Mouse (Mus musculus) MEL (cell line): ENCODE measurements around the gene Nuf2. TPM values are rescaled to one million over a fixed set of nuclear protein-coding genes. Genes with fewer than 3 reads are reported as not detected.

Experiments
- DNase-seq: peaks from one replicate; pipeline ENCODE4 v3.0.0; 2011; ENCODE audit warnings: low read depth, low spot score
- H3K27ac ChIP-seq: 2 replicates; pipeline ENCODE4 v1.5.1; 2012; ENCODE audit warnings: low read depth, mild to moderate bottlenecking, control low read depth, low read length, moderate library complexity; ENCODE audit not compliant: control insufficient read depth
- H3K27me3 ChIP-seq, 2 experiments: fragments of 150-350 bp in 1 of 2; sonication (generic) in 1 of 2; 2 replicates each; pipeline ENCODE4 v1.6.1; 2012; ENCODE audit warnings: low read length in 2 of 2, mild to moderate bottlenecking in 2 of 2, improper control_type of control experiment in 1 of 2, moderate library complexity in 1 of 2; ENCODE audit not compliant: insufficient read depth in 2 of 2, control insufficient read depth in 1 of 2
- H3K36me3 ChIP-seq, 2 experiments: 2 replicates each; pipeline ENCODE4 v1.6.1; 2012 to 2014; ENCODE audit warnings: low read length in 2 of 2, improper control_type of control experiment in 1 of 2, inconsistent platforms in 1 of 2, mild to moderate bottlenecking in 1 of 2; ENCODE audit not compliant: insufficient read depth in 2 of 2, control insufficient read depth in 1 of 2
- H3K4me1 ChIP-seq, 2 experiments: fragments of 150-350 bp in 1 of 2; sonication (generic) in 1 of 2; 2 replicates each; pipeline ENCODE4 v1.6.1; 2012; ENCODE audit warnings: low read length in 2 of 2, improper control_type of control experiment in 1 of 2, mild to moderate bottlenecking in 1 of 2; ENCODE audit not compliant: insufficient read depth in 2 of 2, control insufficient read depth in 1 of 2
- H3K4me3 ChIP-seq, 2 experiments: fragments of 150-350 bp in 1 of 2; sonication (generic) in 1 of 2; 2 replicates each; pipeline ENCODE4 v1.5.1; 2012; ENCODE audit warnings: low read depth in 2 of 2, low read length in 2 of 2, mild to moderate bottlenecking in 2 of 2, moderate library complexity in 2 of 2, control low read depth in 1 of 2, improper control_type of control experiment in 1 of 2; ENCODE audit not compliant: control insufficient read depth in 1 of 2, insufficient read depth in 1 of 2
- H3K79me2 ChIP-seq: 2 replicates; pipeline ENCODE4 v1.6.1; 2012; ENCODE audit warnings: mild to moderate bottlenecking, low read length, moderate library complexity; ENCODE audit not compliant: control insufficient read depth, poor library complexity, insufficient read depth
- H3K9ac ChIP-seq: 2 replicates; pipeline ENCODE4 v1.6.1; 2012; ENCODE audit warnings: low read depth, mild to moderate bottlenecking, control low read depth, low read length, moderate library complexity; ENCODE audit not compliant: control insufficient read depth, poor library complexity, severe bottlenecking
- H3K9me3 ChIP-seq: fragments of 150-350 bp; sonication (generic); replicated peaks from 2 replicates; pipeline ENCODE4 v1.6.1; 2012; ENCODE audit warnings: mild to moderate bottlenecking, low read length, improper control_type of control experiment, moderate library complexity; ENCODE audit not compliant: insufficient read depth
- BHLHE40 ChIP-seq: IDR thresholded peaks from 2 replicates; pipeline ENCODE4 v1.6.1; 2012; ENCODE audit warnings: low read depth, mild to moderate bottlenecking, inconsistent platforms, low read length, improper control_type of control experiment, borderline replicate concordance
- CTCF ChIP-seq, 3 experiments: IDR thresholded peaks in 2 of 3; conservative IDR thresholded peaks in 1 of 3; 2 replicates each; pipeline ENCODE4 v1.5.1; 2011 to 2012; ENCODE audit warnings: low read length in 3 of 3, low read depth in 2 of 3, mild to moderate bottlenecking in 2 of 3, improper control_type of control experiment in 1 of 3, inconsistent platforms in 1 of 3, mixed read lengths in 1 of 3, moderate library complexity in 1 of 3; ENCODE audit not compliant: control insufficient read depth in 1 of 3, insufficient read depth in 1 of 3, poor library complexity in 1 of 3, severe bottlenecking in 1 of 3
- ELF1 ChIP-seq: IDR thresholded peaks from 2 replicates; pipeline ENCODE4 v1.6.1; 2014; ENCODE audit warnings: low read depth, mild to moderate bottlenecking, inconsistent platforms, low read length, improper control_type of control experiment, moderate library complexity
- ETS1 ChIP-seq: IDR thresholded peaks from 2 replicates; pipeline ENCODE4 v1.6.1; 2012; ENCODE audit warnings: low read depth, mild to moderate bottlenecking, inconsistent platforms, low read length, improper control_type of control experiment, moderate library complexity
- GATA1 ChIP-seq: IDR thresholded peaks from 2 replicates; pipeline ENCODE4 v1.6.1; 2011; ENCODE audit warnings: low read depth, low read length, improper control_type of control experiment
- HCFC1 ChIP-seq: IDR thresholded peaks from 2 replicates; pipeline ENCODE4 v1.6.1; 2012; ENCODE audit warnings: low read depth, mild to moderate bottlenecking, inconsistent platforms, low read length, improper control_type of control experiment, moderate library complexity
- MAX ChIP-seq: IDR thresholded peaks from 2 replicates; pipeline ENCODE4 v1.6.1; 2011; ENCODE audit warnings: low read length, improper control_type of control experiment
- MXI1 ChIP-seq: IDR thresholded peaks from 2 replicates; pipeline ENCODE4 v1.6.1; 2011; ENCODE audit warnings: mild to moderate bottlenecking, low read depth, low read length, improper control_type of control experiment
- MYC ChIP-seq: IDR thresholded peaks from 2 replicates; pipeline ENCODE4 v1.6.1; 2011; ENCODE audit warnings: low read depth, mild to moderate bottlenecking, low read length, improper control_type of control experiment, moderate library complexity
- POLR2AphosphoS2 ChIP-seq: IDR thresholded peaks from 2 replicates; pipeline ENCODE4 v1.6.1; 2011; ENCODE audit warnings: low read length, improper control_type of control experiment
- RAD21 ChIP-seq: IDR thresholded peaks from 2 replicates; pipeline ENCODE4 v1.6.1; 2011; ENCODE audit warnings: mild to moderate bottlenecking, low read depth, low read length, improper control_type of control experiment
- RCOR1 ChIP-seq: IDR thresholded peaks from 2 replicates; pipeline ENCODE4 v1.6.1; 2012; ENCODE audit warnings: low read depth, mild to moderate bottlenecking, inconsistent platforms, low read length, improper control_type of control experiment
- SMC3 ChIP-seq: IDR thresholded peaks from 2 replicates; pipeline ENCODE4 v1.6.1; 2011; ENCODE audit warnings: low read depth, low read length, improper control_type of control experiment
- TAL1 ChIP-seq: IDR thresholded peaks from 2 replicates; pipeline ENCODE4 v1.6.1; 2012; ENCODE audit warnings: mild to moderate bottlenecking, inconsistent platforms, low read length, moderate library complexity, mixed read lengths
- UBTF ChIP-seq: IDR thresholded peaks from 2 replicates; pipeline ENCODE4 v1.6.1; 2012; ENCODE audit warnings: low read depth, mild to moderate bottlenecking, inconsistent platforms, low read length, improper control_type of control experiment, moderate library complexity, borderline replicate concordance; ENCODE audit not compliant: insufficient read depth
- USF2 ChIP-seq, 2 experiments: IDR thresholded peaks; 2 replicates each; pipeline ENCODE4 v1.6.1; 2011 to 2012; ENCODE audit warnings: improper control_type of control experiment in 2 of 2, low read length in 2 of 2, borderline replicate concordance in 1 of 2, inconsistent platforms in 1 of 2, low read depth in 1 of 2, mild to moderate bottlenecking in 1 of 2; ENCODE audit not compliant: insufficient read depth in 1 of 2
- ZC3H11A ChIP-seq: IDR thresholded peaks from 2 replicates; pipeline ENCODE4 v1.6.1; 2012; ENCODE audit warnings: low read depth, mild to moderate bottlenecking, inconsistent platforms, low read length, improper control_type of control experiment
- polyA plus RNA-seq, 2 experiments: library from polyadenylated mRNA; stranded (reverse) in 1 of 2; unstranded in 1 of 2; fragments of >175 nt in 1 of 2; fragments of >200 nt in 1 of 2; gene quantifications; 2 replicates each; pipeline versions ENCODE4 v1.2.1 to v1.2.4; 2012; ENCODE audit warnings: low replicate concordance in 2 of 2, low read depth in 1 of 2; ENCODE audit not compliant: insufficient read length in 2 of 2, insufficient read depth in 1 of 2, missing spikeins in 1 of 2
- total RNA-seq: library from RNA; depleted of rRNA; stranded (reverse); fragments of 300-350 nt; gene quantifications from 2 replicates; pipeline ENCODE4 v1.2.3, GENCODE M21; 2012

The Nuf2 gene
- total and polyA plus RNA-seq, 3 experiments: 34.7 to 99.2 (median 44.4) TPM

DNA sequence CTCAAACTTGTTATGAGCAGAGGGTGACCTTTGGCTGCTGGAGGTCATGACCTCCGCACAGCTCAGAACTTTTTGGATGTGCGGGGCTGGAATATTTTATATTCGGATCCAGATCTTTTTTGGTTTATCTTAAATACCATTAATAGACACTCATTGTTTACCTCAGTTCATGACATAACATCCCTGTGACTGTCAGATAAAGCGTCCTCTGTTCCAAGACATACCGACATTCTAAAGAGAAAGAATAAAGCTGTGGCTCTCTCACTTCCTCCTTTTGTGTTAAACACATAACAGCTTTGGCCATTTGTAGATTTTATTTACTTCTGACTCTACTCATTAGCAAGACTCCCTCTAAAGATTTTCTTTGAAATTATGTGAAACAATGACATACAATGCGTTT, 9.2 kb upstream of the Nuf2 start:
- DNase-seq: no peak
- Histone ChIP-seq H3K9ac (no peak overlapping the region), H3K27ac (no peak overlapping the region)

DNA sequence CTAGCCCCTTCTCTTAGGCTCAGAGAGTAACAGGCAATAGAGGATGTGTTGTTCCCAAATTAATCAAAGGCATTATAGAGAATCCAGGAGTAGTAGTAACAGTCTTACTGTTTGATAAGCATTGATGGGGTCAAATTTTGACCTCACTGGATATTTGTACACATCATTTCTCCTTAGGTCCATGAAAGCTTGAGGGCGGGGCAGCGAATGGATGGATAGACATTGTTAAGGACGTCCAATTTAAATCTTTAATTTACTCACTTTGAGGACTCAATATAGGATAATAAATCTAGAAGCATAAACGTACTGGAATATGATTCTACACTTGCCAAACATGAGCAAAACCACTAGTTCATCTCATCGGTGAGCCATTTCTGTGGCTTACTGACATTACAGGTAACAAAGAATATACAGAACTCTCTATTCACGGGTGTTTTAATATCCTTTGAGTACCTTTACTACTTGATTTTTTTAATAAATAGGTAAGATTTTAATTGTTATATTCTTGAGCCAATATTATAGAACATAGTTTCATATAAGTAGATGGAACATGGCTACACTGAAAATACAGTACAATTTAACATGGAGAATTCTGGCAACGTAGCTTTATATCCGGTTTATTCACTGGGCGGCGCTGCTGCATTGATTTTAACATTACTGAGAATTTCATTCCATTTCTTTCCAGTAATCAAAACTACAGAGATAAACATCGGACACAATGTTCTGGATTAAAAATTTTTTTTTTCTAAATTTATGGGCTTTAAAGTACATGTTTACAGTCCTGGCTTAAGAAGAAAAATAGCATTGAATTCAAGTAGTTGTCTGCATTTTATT, 655 bp upstream of the Nuf2 start:
- Histone ChIP-seq H3K27ac (peak overlapping the region; percentile 62), H3K79me2 (peaks cover 13% of the 10 kb centered on the region), H3K27me3 (no peaks in the 10 kb centered on the region), H3K9ac (peak overlapping the region; percentile 67), H3K4me1 (no peaks in the 10 kb centered on the region), H3K9me3 (no peaks in the 10 kb centered on the region), H3K4me3 (peak overlapping the region; percentile 51 to 66), H3K36me3 (peaks cover 0 to 4% of the 10 kb centered on the region in 2 experiments)
- TF ChIP-seq BHLHE40 (no peak), RCOR1 (no peak), RAD21 (peak; percentile 90), MYC (0 out of 2 replicates have a peak, but pooled peaks have one; percentile 56), MXI1 (0 out of 2 replicates have a peak, but pooled peaks have one; percentile 20), UBTF (no peak), HCFC1 (peak; percentile 43; the same call in 1 of the 2 replicates), ELF1 (peak; percentile 21; the same call in 1 of the 2 replicates), ZC3H11A (peak; percentile 65), SMC3 (peak; percentile 75), CTCF (IDR thresholded peaks at IDR 0.05 in 2 of 3, conservative IDR thresholded peaks at IDR 0.05 in 1 of 3; ENCODE audit: control insufficient read depth in 1 of 3, insufficient read depth in 1 of 3, low read depth in 2 of 3, low read length in 3 of 3, poor library complexity in 1 of 3, severe bottlenecking in 1 of 3) (peak in 2 of 3 experiments; percentile 36 to 84; a peak in 3 of 6 replicates), TAL1 (no peak), GATA1 (peak; percentile 2; the same call in 1 of the 2 replicates), USF2 (IDR thresholded peaks at IDR 0.05; ENCODE audit: borderline replicate concordance in 1 of 2, insufficient read depth in 1 of 2, low read depth in 1 of 2, low read length in 2 of 2) (no peak)
- peak; percentile 71 for DNase-seq

More for the DNA sequence above, 9.2 kb upstream of the Nuf2 start:
- H3K4me1 ChIP-seq: no peaks in the 10 kb centered on the region
- no peaks in the 10 kb centered on the region for H3K9me3 ChIP-seq
- no peaks in the 10 kb centered on the region; a peak in 1 of 4 replicates for H3K27me3 ChIP-seq
- no peaks in the 10 kb centered on the region for H3K36me3 ChIP-seq
- TF ChIP-seq MAX (no peak), ETS1 (no peak), SMC3 (no peak), MYC (no peak), RCOR1 (no peak), RAD21 (no peak), CTCF (IDR thresholded peaks at IDR 0.05 in 2 of 3, conservative IDR thresholded peaks at IDR 0.05 in 1 of 3; ENCODE audit: control insufficient read depth in 1 of 3, insufficient read depth in 1 of 3, low read depth in 2 of 3, low read length in 3 of 3, poor library complexity in 1 of 3, severe bottlenecking in 1 of 3) (no peak), HCFC1 (no peak), ELF1 (no peak), MXI1 (no peak), BHLHE40 (no peak), POLR2AphosphoS2 (no peak)
- TF ChIP-seq, all 39 proteins: peak for 0
- Histone ChIP-seq H3K79me2 (no peaks in the 10 kb centered on the region), H3K4me3 (no peak overlapping the region)
